Mouse (Mus musculus) hindbrain, embryonic 13.5 days (tissue): ENCODE measurements around the gene Atp5f1. TPM values are rescaled to one million over a fixed set of nuclear protein-coding genes. Genes with fewer than 3 reads are reported as not detected.
A peak's percentile ranks its signal among the peaks of the same experiment; 100 is the strongest.

Experiments
- ATAC-seq: fragments of 200-750 bp; cut with Nextera tagmentation; 2 replicates; pipeline ENCODE4 v1.8.0; 2017; ENCODE audit warnings: moderate TSS enrichment; ENCODE audit not compliant: low FRiP score
- H3K27ac ChIP-seq: fragments of 300-500 bp; sonication (generic); 2 replicates; pipeline ENCODE4 v1.5.1; 2015; ENCODE audit warnings: inconsistent platforms, mild to moderate bottlenecking, moderate library complexity
- H3K27me3 ChIP-seq: fragments of 300-500 bp; sonication (generic); 2 replicates; pipeline ENCODE4 v1.6.1; 2015; ENCODE audit warnings: mild to moderate bottlenecking, inconsistent platforms
- H3K36me3 ChIP-seq: fragments of 300-500 bp; sonication (generic); 2 replicates; pipeline ENCODE4 v1.6.1; 2015; ENCODE audit warnings: mild to moderate bottlenecking, inconsistent platforms
- H3K4me1 ChIP-seq: fragments of 300-500 bp; sonication (generic); replicated peaks from 2 replicates; pipeline ENCODE4 v1.6.1; 2015; ENCODE audit warnings: inconsistent platforms
- H3K4me2 ChIP-seq: fragments of 300-500 bp; sonication (generic); 2 replicates; pipeline ENCODE4 v1.6.1; 2015; ENCODE audit warnings: inconsistent platforms, mild to moderate bottlenecking, moderate library complexity
- H3K4me3 ChIP-seq: fragments of 300-500 bp; sonication (generic); 2 replicates; pipeline ENCODE4 v1.5.1; 2015; ENCODE audit warnings: mild to moderate bottlenecking, inconsistent platforms
- H3K9ac ChIP-seq: fragments of 300-500 bp; sonication (generic); 2 replicates; pipeline ENCODE4 v1.6.1; 2015; ENCODE audit warnings: mild to moderate bottlenecking, inconsistent platforms
- H3K9me3 ChIP-seq: fragments of 300-500 bp; sonication (generic); 2 replicates; pipeline ENCODE4 v1.6.1; 2016; ENCODE audit warnings: inconsistent platforms
- WGBS: fragments of 180-500 bp; shearing (Covaris S2); methylation state at CpG from one replicate; pipeline ENCODE4 v1.1.7; 2015; 5-methylcytosine and 5-hydroxymethylcytosine counted together
- polyA plus RNA-seq: library from polyadenylated mRNA; unstranded; fragments of >200 nt; fragmentation: Nextera tagmentation; extraction: Ambion mirVana; gene quantifications from 2 replicates; pipeline ENCODE4 v1.2.1, GENCODE M21; 2015

The Atp5f1 gene
- polyA plus RNA-seq, 1 experiment from 2014 or later: 544 TPM

- Histone ChIP-seq H3K36me3 (no peaks in the 10 kb centered on the region), H3K9me3 (no peaks in the 10 kb centered on the region), H3K4me1 (no peaks in the 10 kb centered on the region), H3K4me2 (no peak overlapping the region), H3K27ac (no peak overlapping the region), H3K27me3 (no peaks in the 10 kb centered on the region), H3K9ac (no peak overlapping the region), H3K4me3 (no peak overlapping the region)
- ATAC-seq: no peak
- WGBS: 39% methylated on average over 9 of the region's 9 CpGs
These were observed 51.8 kb downstream of the Atp5f1 start for GRCm38 (mm10) chr3:105907956-105908655.

- H3K27ac ChIP-seq: no peak overlapping the region
- no peaks in the 10 kb centered on the region for H3K4me1 ChIP-seq
- H3K27me3 ChIP-seq: no peaks in the 10 kb centered on the region
- no peaks in the 10 kb centered on the region for H3K9me3 ChIP-seq
- H3K4me3 ChIP-seq: no peak overlapping the region
- ATAC-seq: no peak
- WGBS: 94% methylated on average over 9 of the region's 9 CpGs
- H3K4me2 ChIP-seq: no peak overlapping the region
- no peaks in the 10 kb centered on the region for H3K36me3 ChIP-seq
- H3K9ac ChIP-seq: no peak overlapping the region
These were observed 55.2 kb downstream of the Atp5f1 start for GRCm38 (mm10) chr3:105904721-105905120.

GRCm38 (mm10) chr3:105904213-105904612 is 55.7 kb downstream of the Atp5f1 start:
- H3K9ac ChIP-seq: no peak overlapping the region
- H3K27ac ChIP-seq: no peak overlapping the region
- 84% methylated on average over 4 of the region's 4 CpGs for WGBS
- H3K27me3 ChIP-seq: no peaks in the 10 kb centered on the region
- H3K36me3 ChIP-seq: no peaks in the 10 kb centered on the region
- no peak overlapping the region for H3K4me2 ChIP-seq
- no peaks in the 10 kb centered on the region for H3K4me1 ChIP-seq
- no peaks in the 10 kb centered on the region for H3K9me3 ChIP-seq
- no peak for ATAC-seq
- no peak overlapping the region for H3K4me3 ChIP-seq

GRCm38 (mm10) chr3:105901468-105901867 is 58.4 kb downstream of the Atp5f1 start:
- Histone ChIP-seq H3K9me3 (no peaks in the 10 kb centered on the region), H3K4me3 (no peak overlapping the region), H3K27me3 (no peaks in the 10 kb centered on the region), H3K36me3 (no peaks in the 10 kb centered on the region), H3K4me1 (no peaks in the 10 kb centered on the region), H3K9ac (no peak overlapping the region), H3K27ac (no peak overlapping the region), H3K4me2 (no peak overlapping the region)
- no peak for ATAC-seq
- WGBS: 84% methylated on average over 4 of the region's 4 CpGs

- H3K27ac ChIP-seq: no peak overlapping the region
- WGBS: 83% methylated on average over 3 of the region's 3 CpGs
- no peak overlapping the region for H3K4me3 ChIP-seq
- H3K27me3 ChIP-seq: no peaks in the 10 kb centered on the region
- ATAC-seq: no peak
- H3K36me3 ChIP-seq: no peaks in the 10 kb centered on the region
- no peaks in the 10 kb centered on the region for H3K9me3 ChIP-seq
- no peaks in the 10 kb centered on the region for H3K4me1 ChIP-seq
- no peak overlapping the region for H3K9ac ChIP-seq
- H3K4me2 ChIP-seq: no peak overlapping the region
These were observed 59.2 kb downstream of the Atp5f1 start for GRCm38 (mm10) chr3:105900716-105901115.

- H3K4me3 ChIP-seq: no peak overlapping the region
- H3K36me3 ChIP-seq: no peaks in the 10 kb centered on the region
- H3K27ac ChIP-seq: no peak overlapping the region
- no peaks in the 10 kb centered on the region for H3K9me3 ChIP-seq
- H3K4me1 ChIP-seq: no peaks in the 10 kb centered on the region
- 77% methylated on average over 6 of the region's 6 CpGs for WGBS
- ATAC-seq: no peak
- no peaks in the 10 kb centered on the region for H3K27me3 ChIP-seq
- H3K9ac ChIP-seq: no peak overlapping the region
- no peak overlapping the region for H3K4me2 ChIP-seq
These were observed 59.6 kb downstream of the Atp5f1 start for GRCm38 (mm10) chr3:105900266-105900665.

- H3K9me3 ChIP-seq: no peaks in the 10 kb centered on the region
- no peak overlapping the region for H3K4me2 ChIP-seq
- WGBS: 44% methylated on average over 8 of the region's 8 CpGs
- ATAC-seq: peak; percentile 79
- H3K36me3 ChIP-seq: no peaks in the 10 kb centered on the region
- H3K9ac ChIP-seq: no peak overlapping the region
- H3K4me1 ChIP-seq: peaks cover 5% of the 10 kb centered on the region; the same call in 1 of the 2 replicates
- H3K27me3 ChIP-seq: no peaks in the 10 kb centered on the region
- no peak overlapping the region for H3K27ac ChIP-seq
- H3K4me3 ChIP-seq: no peak overlapping the region
These were observed 60.3 kb downstream of the Atp5f1 start for GRCm38 (mm10) chr3:105899394-105900147.

GRCm38 (mm10) chr3:105898861-105899260 is 61.0 kb downstream of the Atp5f1 start:
- WGBS: 92% methylated on average over 11 of the region's 11 CpGs
- H3K4me1 ChIP-seq: peaks cover 6% of the 10 kb centered on the region; the same call in 1 of the 2 replicates
- no peak for ATAC-seq
- no peaks in the 10 kb centered on the region for H3K9me3 ChIP-seq
- H3K4me2 ChIP-seq: no peak overlapping the region
- no peak overlapping the region for H3K27ac ChIP-seq
- H3K4me3 ChIP-seq: no peak overlapping the region
- no peaks in the 10 kb centered on the region for H3K36me3 ChIP-seq
- no peak overlapping the region for H3K9ac ChIP-seq
- H3K27me3 ChIP-seq: no peaks in the 10 kb centered on the region

GRCm38 (mm10) chr3:105898325-105898724 is 61.6 kb downstream of the Atp5f1 start:
- no peak for ATAC-seq
- H3K27ac ChIP-seq: no peak overlapping the region

GRCm38 (mm10) chr3:105896811-105897210 is 63.1 kb downstream of the Atp5f1 start:
- Histone ChIP-seq H3K9me3 (no peaks in the 10 kb centered on the region), H3K27me3 (no peaks in the 10 kb centered on the region), H3K4me3 (no peak overlapping the region), H3K9ac (no peak overlapping the region), H3K4me2 (no peak overlapping the region), H3K4me1 (peaks cover 6% of the 10 kb centered on the region; the same call in 1 of the 2 replicates), H3K36me3 (no peaks in the 10 kb centered on the region), H3K27ac (no peak overlapping the region)
- no peak for ATAC-seq
- 86% methylated on average over 3 of the region's 3 CpGs for WGBS

More at GRCm38 (mm10) chr3:105898325-105898724, 61.6 kb downstream of the Atp5f1 start:
- Histone ChIP-seq H3K4me3 (no peak overlapping the region), H3K4me1 (peaks cover 6% of the 10 kb centered on the region; the same call in 1 of the 2 replicates), H3K9ac (no peak overlapping the region), H3K27me3 (no peaks in the 10 kb centered on the region), H3K36me3 (no peaks in the 10 kb centered on the region), H3K9me3 (no peaks in the 10 kb centered on the region), H3K4me2 (no peak overlapping the region)
- WGBS: 91% methylated on average over 2 of the region's 2 CpGs

- no peak for ATAC-seq
- Histone ChIP-seq H3K27me3 (no peaks in the 10 kb centered on the region), H3K4me2 (no peak overlapping the region), H3K27ac (no peak overlapping the region), H3K36me3 (no peaks in the 10 kb centered on the region), H3K4me3 (no peak overlapping the region), H3K9me3 (no peaks in the 10 kb centered on the region), H3K9ac (no peak overlapping the region), H3K4me1 (peaks cover 6% of the 10 kb centered on the region; the same call in 1 of the 2 replicates)
- WGBS: 85% methylated on average over 23 of the region's 23 CpGs
These were observed 65.0 kb downstream of the Atp5f1 start for GRCm38 (mm10) chr3:105894601-105895592.

- H3K9ac ChIP-seq: no peak overlapping the region
- WGBS: 68% methylated on average over 6 of the region's 6 CpGs
- no peaks in the 10 kb centered on the region for H3K9me3 ChIP-seq
- H3K27me3 ChIP-seq: no peaks in the 10 kb centered on the region
- no peak overlapping the region for H3K27ac ChIP-seq
- ATAC-seq: no peak
- H3K36me3 ChIP-seq: no peaks in the 10 kb centered on the region
- H3K4me1 ChIP-seq: peaks cover 6% of the 10 kb centered on the region; the same call in 1 of the 2 replicates
- H3K4me3 ChIP-seq: no peak overlapping the region
- H3K4me2 ChIP-seq: no peak overlapping the region
These were observed 65.9 kb downstream of the Atp5f1 start for GRCm38 (mm10) chr3:105893941-105894391.
